Mouse (Mus musculus) heart, adult 2 months (tissue): Measurements from ENCODE around the gene Tnik. TPM values are rescaled to one million over a fixed set of nuclear protein-coding genes. Genes with fewer than 3 reads are reported as not detected.

ENCODE experiments used
- DNase-seq, 2 experiments: peaks; one replicate each; pipeline ENCODE4 v3.0.0; 2021
- H3K27ac ChIP-seq: fragments of 200-600 bp; 2 replicates; pipeline ENCODE4 v1.8.1; 2022
- H3K27me3 ChIP-seq: fragments of 200-500 bp; 2 replicates; pipeline ENCODE4 v1.6.1; 2012; ENCODE audit warnings: mild to moderate bottlenecking, low read length, inconsistent platforms, mixed read lengths; ENCODE audit not compliant: control insufficient read depth, insufficient read depth
- H3K36me3 ChIP-seq: fragments of 200-500 bp; 2 replicates; pipeline ENCODE4 v1.6.1; 2012; ENCODE audit warnings: low read length, inconsistent platforms; ENCODE audit not compliant: control insufficient read depth, insufficient read depth
- H3K4me1 ChIP-seq: fragments of 200-500 bp; 2 replicates; pipeline ENCODE4 v1.6.1; 2011; ENCODE audit warnings: low read length; ENCODE audit not compliant: control insufficient read depth, insufficient read depth
- H3K4me3 ChIP-seq: fragments of 200-600 bp; 2 replicates; pipeline ENCODE4 v1.8.1; 2022
- H3K79me2 ChIP-seq: fragments of 200-500 bp; replicated peaks from 2 replicates; pipeline ENCODE4 v1.6.1; 2012; ENCODE audit warnings: mild to moderate bottlenecking, inconsistent platforms, low read length, moderate library complexity, mixed read lengths; ENCODE audit not compliant: control insufficient read depth, insufficient read depth
- H3K9ac ChIP-seq: fragments of 200-500 bp; 2 replicates; pipeline ENCODE4 v1.6.1; 2012; ENCODE audit warnings: low read depth, mild to moderate bottlenecking, control low read depth, inconsistent platforms, low read length, mixed read lengths
- CTCF ChIP-seq: fragments of 200-600 bp; IDR thresholded peaks from 2 replicates; pipeline ENCODE4 v1.8.1; 2022; ENCODE audit warnings: antibody characterized with exemption, mild to moderate bottlenecking, moderate library complexity
- EP300 ChIP-seq: fragments of 200-500 bp; IDR thresholded peaks from 2 replicates; pipeline ENCODE4 v1.6.1; 2011; ENCODE audit warnings: low read depth, low read length, control low read depth; ENCODE audit not compliant: insufficient read depth
- POLR2A ChIP-seq: fragments of 200-500 bp; IDR thresholded peaks from 2 replicates; pipeline ENCODE4 v1.6.1; 2011; ENCODE audit warnings: mild to moderate bottlenecking, low read depth, low read length, control low read depth; ENCODE audit not compliant: insufficient read depth
- WGBS: fragments of 180-500 bp; shearing (Covaris S2); methylation state at CpG from one replicate; pipeline ENCODE4 v1.1.7; 2018; 5-methylcytosine and 5-hydroxymethylcytosine counted together
- intact Hi-C: fragments of 180-260 bp; cut with DNase I; formaldehyde crosslinking; loops from one replicate; pipeline ENCODE4 v1.15.1; 2025
- microRNA-seq, 2 experiments: library from miRNA; unstranded; fragments of <30 nt; microRNA quantifications; one replicate each; pipeline ENCODE4 v1.2.0; 2021
- polyA plus RNA-seq: library from polyadenylated mRNA; depleted of rRNA; stranded (reverse); fragments of >200 nt; gene quantifications from 2 replicates; pipeline ENCODE4 v1.2.3, GENCODE M21; 2012
- total RNA-seq, 2 experiments: library from RNA; stranded (reverse); gene quantifications; 2 replicates each; pipeline ENCODE4 v1.2.3; 2021

Tnik gene
- total and polyA plus RNA-seq, 3 experiments, result 6.6 to 29.8 (median 26.8) TPM

DNA sequence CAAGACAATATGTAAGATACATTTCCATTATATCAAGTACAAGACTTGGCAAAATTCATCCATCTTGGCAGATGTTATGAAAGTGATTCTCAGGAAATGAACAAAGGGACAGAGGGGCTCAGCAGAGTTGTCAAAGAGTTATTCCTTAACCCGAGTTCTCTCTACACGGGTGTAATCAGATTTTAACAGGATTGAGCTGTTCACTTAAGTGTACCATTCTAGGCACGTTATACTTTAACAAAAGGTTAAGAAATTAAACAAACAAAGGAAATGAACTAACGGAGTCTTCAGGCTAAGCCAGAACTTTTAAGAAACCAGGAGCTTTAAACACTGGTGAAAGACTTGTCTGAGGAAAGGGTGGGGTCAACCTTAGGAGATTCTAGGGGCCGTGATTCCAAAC is 458.2 kb downstream of the Tnik start:
- H3K79me2 ChIP-seq, result no peaks in the 10 kb centered on the region
- no peaks in the 10 kb centered on the region for H3K27me3 ChIP-seq
- H3K27ac ChIP-seq, result no peak overlapping the region
- DNase-seq, result no peak
- no peak overlapping the region for H3K9ac ChIP-seq
- intact Hi-C loops, result no loop called here
- H3K36me3 ChIP-seq, result no peaks in the 10 kb centered on the region
- peaks cover 2% of the 10 kb centered on the region; the same call in 1 of the 2 replicates for H3K4me1 ChIP-seq
- TF ChIP-seq EP300, result no peak
- TF ChIP-seq POLR2A, result no peak
- no peak for TF ChIP-seq CTCF
- WGBS, result 52% methylated on average over 5 of the region's 5 CpGs
- H3K4me3 ChIP-seq, result no peak overlapping the region

DNA sequence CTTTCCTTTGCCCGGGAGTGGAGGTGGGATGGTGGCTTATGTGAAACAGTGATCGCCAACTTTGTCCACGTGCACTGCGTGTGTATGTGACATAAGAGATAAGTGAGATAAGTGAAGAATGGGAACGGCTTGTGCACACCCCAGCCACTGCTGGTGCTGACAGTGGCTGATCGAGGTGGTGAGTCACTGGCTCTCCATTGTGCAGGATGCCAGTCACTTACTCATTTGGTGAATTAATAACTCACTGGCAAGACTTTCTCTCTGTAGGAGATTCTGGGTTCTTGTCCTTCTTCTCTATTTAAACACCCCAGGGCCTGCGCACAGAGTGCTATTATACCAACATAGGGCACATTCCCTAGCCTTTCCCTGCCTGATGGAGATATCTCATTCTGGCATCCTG is 458.8 kb downstream of the Tnik start:
- TF ChIP-seq EP300, result no peak
- TF ChIP-seq CTCF, result no peak
- TF ChIP-seq POLR2A, result no peak

DNA sequence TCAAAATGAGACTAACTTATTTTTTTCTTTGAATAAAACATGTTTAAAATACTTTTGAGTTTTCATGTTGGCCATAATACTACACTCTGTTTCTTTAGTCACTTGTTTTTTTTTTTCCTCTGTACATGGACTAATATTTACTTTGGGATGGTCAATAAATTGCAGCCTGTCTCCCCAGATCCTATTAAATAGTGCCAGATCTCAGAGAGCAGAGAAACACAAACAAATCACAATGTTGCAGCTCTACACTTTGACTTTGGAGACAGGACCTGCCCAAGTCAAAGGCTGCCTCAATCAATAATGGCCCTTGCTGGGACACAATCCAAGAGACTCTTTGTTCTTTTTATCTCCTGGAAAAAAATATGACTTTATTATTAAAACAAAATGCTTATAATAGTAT is 459.5 kb downstream of the Tnik start:
- intact Hi-C loops, result no loop called here

More for the DNA sequence above, 458.8 kb downstream of the Tnik start:
- Histone ChIP-seq H3K4me1 (peaks cover 2% of the 10 kb centered on the region; the same call in 1 of the 2 replicates), H3K27ac (no peak overlapping the region), H3K79me2 (no peaks in the 10 kb centered on the region), H3K27me3 (no peaks in the 10 kb centered on the region), H3K9ac (no peak overlapping the region), H3K4me3 (no peak overlapping the region), H3K36me3 (no peaks in the 10 kb centered on the region)
- no peak for DNase-seq
- intact Hi-C loops, result no loop called here
- 31% methylated on average over 7 of the region's 7 CpGs for WGBS

DNA sequence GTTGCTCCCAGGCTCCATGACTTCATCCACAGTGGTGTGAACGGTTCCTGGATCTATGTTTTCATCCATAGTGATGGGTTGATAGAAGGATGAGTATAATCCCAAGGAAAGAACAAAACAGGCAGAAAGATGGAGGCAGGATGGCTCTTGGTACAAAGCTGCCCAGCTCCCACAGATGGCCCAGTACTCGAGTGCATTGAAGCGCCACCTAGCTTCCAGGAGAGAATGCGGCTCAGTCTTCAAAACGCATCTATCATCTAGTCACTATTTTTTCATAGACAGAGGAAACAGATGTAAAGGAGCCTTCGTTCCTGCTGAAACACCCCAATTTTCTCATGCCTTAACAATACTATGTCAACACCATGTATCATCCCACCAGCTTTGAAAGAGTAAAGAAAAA is 460.5 kb downstream of the Tnik start:
- Histone ChIP-seq H3K36me3 (no peaks in the 10 kb centered on the region), H3K4me1 (peaks cover 2% of the 10 kb centered on the region; the same call in 1 of the 2 replicates), H3K9ac (no peak overlapping the region), H3K27ac (no peak overlapping the region), H3K79me2 (no peaks in the 10 kb centered on the region), H3K4me3 (no peak overlapping the region), H3K27me3 (no peaks in the 10 kb centered on the region)
- WGBS, result 65% methylated on average over 6 of the region's 6 CpGs
- intact Hi-C loops, result no loop called here
- TF ChIP-seq POLR2A, result no peak
- no peak for TF ChIP-seq CTCF
- no peak for TF ChIP-seq EP300
- no peak for DNase-seq

More for the DNA sequence above, 459.5 kb downstream of the Tnik start:
- no peak for DNase-seq
- H3K36me3 ChIP-seq, result no peaks in the 10 kb centered on the region
- no peaks in the 10 kb centered on the region for H3K79me2 ChIP-seq
- no peak overlapping the region for H3K4me3 ChIP-seq
- peaks cover 2% of the 10 kb centered on the region; the same call in 1 of the 2 replicates for H3K4me1 ChIP-seq
- no peak overlapping the region for H3K27ac ChIP-seq
- no peaks in the 10 kb centered on the region for H3K27me3 ChIP-seq
- no peak overlapping the region for H3K9ac ChIP-seq
- TF ChIP-seq EP300, result no peak
- no peak for TF ChIP-seq CTCF
- no peak for TF ChIP-seq POLR2A

DNA sequence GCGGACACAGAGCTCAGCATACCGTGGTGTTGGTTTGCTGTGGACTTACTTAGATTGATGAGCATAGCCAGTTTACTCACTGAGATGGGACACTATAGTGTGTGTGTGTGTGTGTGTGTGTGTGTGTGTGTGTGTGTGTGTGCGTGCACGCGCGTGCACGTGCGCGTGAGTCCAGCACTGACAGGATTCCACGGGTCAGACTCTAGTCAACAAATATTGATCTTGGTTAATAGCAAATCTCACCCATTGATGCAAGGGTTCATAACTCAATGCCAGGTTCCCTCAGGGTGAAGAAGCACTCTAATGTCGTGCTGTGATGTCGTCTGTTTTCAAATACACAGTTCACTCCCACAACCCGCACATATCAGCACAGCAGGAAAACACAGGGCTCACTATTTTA is 462.2 kb downstream of the Tnik start:
- H3K9ac ChIP-seq, result no peak overlapping the region
- H3K27ac ChIP-seq, result no peak overlapping the region
- H3K36me3 ChIP-seq, result no peaks in the 10 kb centered on the region
- TF ChIP-seq CTCF (no peak), POLR2A (no peak), EP300 (no peak)
- intact Hi-C loops, result no loop called here
- DNase-seq, result no peak
- peaks cover 2% of the 10 kb centered on the region; the same call in 1 of the 2 replicates for H3K4me1 ChIP-seq
- WGBS, result 91% methylated on average over 13 of the region's 13 CpGs
- H3K4me3 ChIP-seq, result no peak overlapping the region
- no peaks in the 10 kb centered on the region for H3K79me2 ChIP-seq
- no peaks in the 10 kb centered on the region for H3K27me3 ChIP-seq

Small RNA genes within 50 kb of the gene (microRNA-seq; reads per million reads assigned to microRNA genes)
- gene Mir466q, result 0.56 to 1.2 reads per million in 2 experiments
